9 mouse cellular contexts compared by ENCODE assay signal in genomic region chr5:74738312-74738711, GRCm38 (mm10). TPM values are rescaled to one million over a fixed set of nuclear protein-coding genes. Genes with fewer than 3 reads are reported as not detected.
DNase-seq lines count a peak whose midpoint lies in the region; ATAC-seq lines count a peak whose summit lies in the region.
"Had no signal": no experiment of that assay in that cellular context is flagged by ENCODE, and none has a peak within 500 bp of the region (broad histone marks: within the 10 kb centered on the region; RNA-seq: fewer than 3 reads in every experiment).

No protein-coding gene starts in this region.

- 70% methylated on average over 3 of the region's 3 CpGs for WGBS in embryonic facial prominence, embryonic 11.5 days
- 55% methylated on average over 3 of the region's 3 CpGs for WGBS in stomach, embryonic 14.5 days

- no peaks in the 10 kb centered on the region for H3K36me3 ChIP-seq in embryonic facial prominence, embryonic 11.5 days (replicated peaks; ENCODE audit: control insufficient read depth, insufficient read depth, low read depth, low read length)
- H3K36me3 ChIP-seq in stomach, embryonic 14.5 days (ENCODE audit: control insufficient read depth, insufficient read depth, low read length) = no peaks in the 10 kb centered on the region
- H3K36me3 ChIP-seq: neural tube, embryonic 12.5 days had no signal

- no peak overlapping the region for H3K27ac ChIP-seq in embryonic facial prominence, embryonic 11.5 days (replicated peaks; ENCODE audit: low read depth, low read length)
- no peak overlapping the region for H3K27ac ChIP-seq in stomach, embryonic 14.5 days (ENCODE audit: low read length)
- H3K27ac ChIP-seq: neural tube, embryonic 12.5 days had no signal

- H3K4me1 ChIP-seq in embryonic facial prominence, embryonic 11.5 days (ENCODE audit: control insufficient read depth, insufficient read depth, low read length) = no peaks in the 10 kb centered on the region
- peaks cover 12% of the 10 kb centered on the region; the same call in 1 of the 2 replicates for H3K4me1 ChIP-seq in stomach, embryonic 14.5 days (ENCODE audit: control insufficient read depth, insufficient read depth, low read length)
- H3K4me1 ChIP-seq: neural tube, embryonic 12.5 days had no signal

- no peak overlapping the region for H3K4me2 ChIP-seq in embryonic facial prominence, embryonic 11.5 days (ENCODE audit: low read depth, low read length)
- H3K4me2 ChIP-seq in stomach, embryonic 14.5 days (replicated peaks; ENCODE audit: low read depth, low read length) = no peak overlapping the region
- H3K4me2 ChIP-seq: neural tube, embryonic 12.5 days had no signal

- ATAC-seq in embryonic facial prominence, embryonic 11.5 days (replicated peaks; ENCODE audit: insufficient number of reproducible peaks, low FRiP score, low TSS enrichment, low read depth) = peak; percentile 60; the same call in 1 of the 2 replicates
- peak; percentile 93 for ATAC-seq in stomach, embryonic 14.5 days (ENCODE audit: insufficient number of reproducible peaks, insufficient read depth, low FRiP score, low read depth)
- ATAC-seq in inflammation-experienced regulatory T-cells, adult 6 months = no peak

- no peaks in the 10 kb centered on the region for H3K27me3 ChIP-seq in embryonic facial prominence, embryonic 11.5 days (ENCODE audit: control insufficient read depth, insufficient read depth, low read length)
- no peaks in the 10 kb centered on the region for H3K27me3 ChIP-seq in stomach, embryonic 14.5 days (ENCODE audit: control insufficient read depth, insufficient read depth, low read length)
- H3K27me3 ChIP-seq: neural tube, embryonic 12.5 days had no signal

- no peak overlapping the region for H3K9ac ChIP-seq in embryonic facial prominence, embryonic 11.5 days (replicated peaks; ENCODE audit: low read length)
- H3K9ac ChIP-seq in stomach, embryonic 14.5 days (replicated peaks; ENCODE audit: low read depth, low read length) = no peak overlapping the region
- H3K9ac ChIP-seq: neural tube, embryonic 12.5 days had no signal

- DNase-seq in heart, adult 11 months = peak; percentile 83
- no peak for DNase-seq in heart, adult 18-20 months
- DNase-seq in embryonic facial prominence, embryonic 11.5 days (ENCODE audit: low spot score) = peak; percentile 65
- peak; percentile 82 for DNase-seq in kidney, postnatal 14 days
- no peak for DNase-seq in thymus, postnatal 10 days (ENCODE audit: low spot score in 2 of 2)
- no peak for DNase-seq in spleen, adult 18-20 months

- no peak overlapping the region for H3K4me3 ChIP-seq in embryonic facial prominence, embryonic 11.5 days (ENCODE audit: low read depth, low read length)
- no peak overlapping the region for H3K4me3 ChIP-seq in stomach, embryonic 14.5 days (ENCODE audit: low read depth, low read length)
- H3K4me3 ChIP-seq: neural tube, embryonic 12.5 days had no signal

- no peaks in the 10 kb centered on the region for H3K9me3 ChIP-seq in embryonic facial prominence, embryonic 11.5 days (replicated peaks; ENCODE audit: control insufficient read depth, low read length)
- H3K9me3 ChIP-seq in stomach, embryonic 14.5 days (ENCODE audit: control insufficient read depth, low read depth, low read length) = no peaks in the 10 kb centered on the region
- H3K9me3 ChIP-seq: neural tube, embryonic 12.5 days had no signal

RNA-seq across cellular contexts. Expression of gene Lnx1, which starts 35.6 kb away (rescaled TPM):
- 10 to 100 TPM; 13.6 to 15.3 TPM for total RNA-seq in heart, adult 18-20 months (2021)
- 1.5 TPM in 2 replicates for polyA plus RNA-seq in embryonic facial prominence, embryonic 11.5 days (2014; fragmentation: Nextera tagmentation; extraction: Ambion mirVana)
- 4.9 and 5.9 TPM in 2 replicates for polyA plus RNA-seq in stomach, embryonic 14.5 days (2014; fragmentation: Nextera tagmentation; extraction: Ambion mirVana)
- polyA plus RNA-seq in inflammation-experienced regulatory T-cells, adult 6 months (2017; shearing (Covaris generic)) = under 1 TPM in 2 of 3 experiments, not detected in 1; 0.27 to 0.52 TPM

Comparison
In these comparisons a context has a peak if more than half of its experiments do, and no peak if none do; other contexts are left out.
1. DNase-seq: peak in heart, adult 11 months (single experiment), embryonic facial prominence, embryonic 11.5 days (single experiment) and kidney, postnatal 14 days (single experiment); none in heart, adult 18-20 months (0 of 2), thymus, postnatal 10 days (0 of 2) and spleen, adult 18-20 months (0 of 2).